Mouse (Mus musculus): ENCODE results near the gene Hsfy2. TPM values are rescaled to one million over a fixed set of nuclear protein-coding genes. Genes with fewer than 3 reads are reported as not detected.

Hsfy2 gene
- polyA plus RNA-seq, 1 experiment from 2014 or later: not detected

- H3K27ac ChIP-seq (replicated peaks in 1 of 2; ENCODE audit: control insufficient read depth in 1 of 2, insufficient read depth in 1 of 2, low read depth in 2 of 2, low read length in 2 of 2): no peak overlapping the region
- 83% methylated on average over 3 of the region's 3 CpGs for WGBS
These were observed 27.4 kb upstream of the Hsfy2 start for GRCm38 (mm10) chr1:56664606-56665005.

GRCm38 (mm10) chr1:56626824-56627223 lies 10.4 kb downstream of the Hsfy2 start:
- H3K27me3 ChIP-seq (ENCODE audit: control insufficient read depth, insufficient read depth, low read length): no peaks in the 10 kb centered on the region
- H3K4me1 ChIP-seq (ENCODE audit: control insufficient read depth in 2 of 2, insufficient read depth in 2 of 2, low read length in 2 of 2): no peaks in the 10 kb centered on the region
- no peaks in the 10 kb centered on the region for H3K36me3 ChIP-seq (ENCODE audit: control insufficient read depth, insufficient read depth, low read length)
- 70% methylated on average over 7 of the region's 7 CpGs for WGBS
- no peak overlapping the region for H3K9ac ChIP-seq (ENCODE audit: low read length)
- no peak overlapping the region for H3K27ac ChIP-seq (replicated peaks in 1 of 2; ENCODE audit: control insufficient read depth in 1 of 2, insufficient read depth in 1 of 2, low read depth in 2 of 2, low read length in 2 of 2)
- no peak overlapping the region for H3K4me3 ChIP-seq (ENCODE audit: control insufficient read depth in 1 of 2, insufficient read depth in 1 of 2, low read depth in 1 of 2, low read length in 2 of 2)
- no peaks in the 10 kb centered on the region for H3K9me3 ChIP-seq (ENCODE audit: control insufficient read depth, low read length)
- ATAC-seq (ENCODE audit: insufficient number of reproducible peaks, insufficient read depth, low FRiP score, low read depth): no peak
- H3K4me2 ChIP-seq (ENCODE audit: low read length): no peak overlapping the region

More at GRCm38 (mm10) chr1:56664606-56665005, 27.4 kb upstream of the Hsfy2 start:
- Histone ChIP-seq H3K36me3 (ENCODE audit: control insufficient read depth, insufficient read depth, low read length) (no peaks in the 10 kb centered on the region), H3K27me3 (ENCODE audit: control insufficient read depth, insufficient read depth, low read length) (no peaks in the 10 kb centered on the region), H3K9ac (ENCODE audit: low read length) (no peak overlapping the region), H3K9me3 (ENCODE audit: control insufficient read depth, low read length) (no peaks in the 10 kb centered on the region), H3K4me1 (ENCODE audit: control insufficient read depth in 2 of 2, insufficient read depth in 2 of 2, low read length in 2 of 2) (no peaks in the 10 kb centered on the region), H3K4me3 (ENCODE audit: control insufficient read depth in 1 of 2, insufficient read depth in 1 of 2, low read depth in 1 of 2, low read length in 2 of 2) (no peak overlapping the region), H3K4me2 (ENCODE audit: low read length) (no peak overlapping the region)
- no peak for ATAC-seq (ENCODE audit: insufficient number of reproducible peaks, insufficient read depth, low FRiP score, low read depth)

GRCm38 (mm10) chr1:56624304-56624703 lies 12.9 kb downstream of the Hsfy2 start:
- no peaks in the 10 kb centered on the region for H3K36me3 ChIP-seq (ENCODE audit: control insufficient read depth, insufficient read depth, low read length)

GRCm38 (mm10) chr1:56612384-56612783 lies 24.9 kb downstream of the Hsfy2 start:
- Histone ChIP-seq H3K36me3 (ENCODE audit: control insufficient read depth, insufficient read depth, low read length) (no peaks in the 10 kb centered on the region), H3K4me3 (ENCODE audit: control insufficient read depth in 1 of 2, insufficient read depth in 1 of 2, low read depth in 1 of 2, low read length in 2 of 2) (no peak overlapping the region), H3K27ac (replicated peaks in 1 of 2; ENCODE audit: control insufficient read depth in 1 of 2, insufficient read depth in 1 of 2, low read depth in 2 of 2, low read length in 2 of 2) (no peak overlapping the region), H3K27me3 (ENCODE audit: control insufficient read depth, insufficient read depth, low read length) (no peaks in the 10 kb centered on the region), H3K4me2 (ENCODE audit: low read length) (no peak overlapping the region), H3K4me1 (ENCODE audit: control insufficient read depth in 2 of 2, insufficient read depth in 2 of 2, low read length in 2 of 2) (no peaks in the 10 kb centered on the region), H3K9ac (ENCODE audit: low read length) (no peak overlapping the region), H3K9me3 (ENCODE audit: control insufficient read depth, low read length) (no peaks in the 10 kb centered on the region)
- no peak for ATAC-seq (ENCODE audit: insufficient number of reproducible peaks, insufficient read depth, low FRiP score, low read depth)
- 89% methylated on average over 1 of the region's 1 CpGs for WGBS

More at GRCm38 (mm10) chr1:56624304-56624703, 12.9 kb downstream of the Hsfy2 start:
- Histone ChIP-seq H3K4me2 (ENCODE audit: low read length) (no peak overlapping the region), H3K9me3 (ENCODE audit: control insufficient read depth, low read length) (no peaks in the 10 kb centered on the region), H3K4me3 (ENCODE audit: control insufficient read depth in 1 of 2, insufficient read depth in 1 of 2, low read depth in 1 of 2, low read length in 2 of 2) (no peak overlapping the region), H3K9ac (ENCODE audit: low read length) (no peak overlapping the region), H3K27me3 (ENCODE audit: control insufficient read depth, insufficient read depth, low read length) (no peaks in the 10 kb centered on the region), H3K27ac (replicated peaks in 1 of 2; ENCODE audit: control insufficient read depth in 1 of 2, insufficient read depth in 1 of 2, low read depth in 2 of 2, low read length in 2 of 2) (no peak overlapping the region), H3K4me1 (ENCODE audit: control insufficient read depth in 2 of 2, insufficient read depth in 2 of 2, low read length in 2 of 2) (no peaks in the 10 kb centered on the region)
- no peak for ATAC-seq (ENCODE audit: insufficient number of reproducible peaks, insufficient read depth, low FRiP score, low read depth)
- 77% methylated on average over 3 of the region's 3 CpGs for WGBS

All from heart, embryonic 14.5 days (tissue).